In the genomic region with DNA sequence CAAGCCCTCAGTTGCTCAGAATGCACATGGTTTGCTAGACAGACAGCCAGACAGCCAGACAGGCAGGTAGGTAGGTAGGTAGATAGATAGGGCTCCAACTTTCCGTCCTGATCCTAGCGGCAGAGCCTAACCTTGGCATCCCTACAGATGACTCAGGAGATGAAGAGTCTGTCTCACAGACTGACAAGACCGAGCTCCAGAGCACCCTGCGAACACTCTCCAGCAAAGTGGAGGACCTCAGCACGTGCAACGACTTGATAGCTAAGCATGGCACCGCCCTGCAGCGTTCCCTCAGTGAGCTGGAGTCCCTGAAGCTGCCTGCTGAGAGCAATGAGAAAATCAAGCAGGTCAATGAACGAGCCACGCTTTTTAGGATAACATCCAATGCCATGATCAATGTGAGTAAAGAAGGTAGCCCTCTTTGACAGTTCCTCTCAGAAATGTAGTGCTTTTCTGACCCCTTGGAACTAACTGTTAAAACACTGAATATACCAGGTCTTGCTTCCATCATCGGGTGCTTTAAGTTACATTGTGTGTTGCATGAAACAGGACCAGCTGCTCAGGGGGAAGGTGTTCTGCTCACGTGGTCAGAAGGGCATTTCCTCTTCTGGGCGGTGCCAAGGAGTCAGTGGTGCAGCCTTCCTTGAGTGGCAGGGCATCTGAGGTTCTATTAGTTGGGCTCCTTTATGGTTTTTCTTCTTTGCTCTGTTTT, we compare ENCODE assay signal across 12 mouse cellular contexts. TPM values are rescaled to one million over a fixed set of nuclear protein-coding genes. Genes with fewer than 3 reads are reported as not detected.
DNase-seq lines count a peak whose midpoint lies in the region; ATAC-seq and TF ChIP-seq lines count a peak whose summit lies in the region.
"Had no signal": no experiment of that assay in that cellular context is flagged by ENCODE, and none has a peak within 500 bp of the region (broad histone marks: within the 10 kb centered on the region; RNA-seq: fewer than 3 reads in every experiment).

No protein-coding gene starts in this region.

- H3K9me3 ChIP-seq in erythroblast, embryonic 14.5 days (ENCODE audit: control insufficient read depth, low read length): no peaks in the 10 kb centered on the region
- H3K9me3 ChIP-seq in limb, embryonic 10.5 days (replicated peaks): no peaks in the 10 kb centered on the region
- H3K9me3 ChIP-seq: forebrain, embryonic 12.5 days had no signal

- intact Hi-C loops in gastrocnemius, adult 2 months (cut with DNase I): no loop called here

- peak; percentile 47 for ATAC-seq in megakaryocyte progenitor cell, adult 5-6 weeks (replicated peaks; ENCODE audit: poor library complexity)
- ATAC-seq in monocyte, adult 5-6 weeks (replicated peaks; ENCODE audit: insufficient number of reproducible peaks, low FRiP score, low TSS enrichment, poor library complexity, severe bottlenecking): no peak

- peak overlapping the region; percentile 70 for H3K27ac ChIP-seq in gastrocnemius, adult 2 months
- H3K27ac ChIP-seq in limb, embryonic 10.5 days: no peak overlapping the region
- H3K27ac ChIP-seq: forebrain, embryonic 12.5 days had no signal

- H3K4me3 ChIP-seq in gastrocnemius, adult 2 months: no peak overlapping the region
- H3K4me3 ChIP-seq in erythroblast, embryonic 14.5 days (replicated peaks): peak overlapping the region; percentile 0
- H3K4me3 ChIP-seq in limb, embryonic 10.5 days: no peak overlapping the region
- H3K4me3 ChIP-seq: forebrain, embryonic 12.5 days had no signal

- TF ChIP-seq CTCF in gastrocnemius, adult 2 months (IDR thresholded peaks at IDR 0.05): no peak

- H3K4me1 ChIP-seq in erythroblast, embryonic 14.5 days (ENCODE audit: control insufficient read depth): peaks cover 58% of the 10 kb centered on the region
- no peaks in the 10 kb centered on the region for H3K4me1 ChIP-seq in limb, embryonic 10.5 days

- WGBS in limb, embryonic 10.5 days: 91% methylated on average over 13 of the region's 13 CpGs

- no peak for DNase-seq in gastrocnemius, adult 2 months
- DNase-seq in gastrocnemius, postnatal 25 days: no peak
- peak; percentile 19 to 32 for DNase-seq in B cell, adult 2 months
- DNase-seq in kidney, postnatal 36 days: no peak
- DNase-seq in limb, embryonic 10.5 days (ENCODE audit: low spot score): no peak
- DNase-seq: cerebellum, adult 11-12 months; gastrocnemius, postnatal 10 days; thymus, adult 2 months had no signal

- no peaks in the 10 kb centered on the region for H3K27me3 ChIP-seq in erythroblast, embryonic 14.5 days (ENCODE audit: control insufficient read depth)
- H3K27me3 ChIP-seq in limb, embryonic 10.5 days (ENCODE audit: low read depth, poor library complexity, severe bottlenecking): no peaks in the 10 kb centered on the region
- H3K27me3 ChIP-seq: forebrain, embryonic 12.5 days had no signal

- H3K36me3 ChIP-seq in erythroblast, embryonic 14.5 days (ENCODE audit: control insufficient read depth): peaks cover 99% of the 10 kb centered on the region
- peaks cover 93% of the 10 kb centered on the region for H3K36me3 ChIP-seq in limb, embryonic 10.5 days

RNA-seq across cellular contexts. Expression of a gene that starts 7.9 kb away (rescaled TPM):
- total RNA-seq in gastrocnemius, adult 2 months (2021): 10 to 100 TPM; 54.3 to 62.9 TPM
- 10 to 100 TPM; 56.9 to 63.4 TPM for total RNA-seq in gastrocnemius, postnatal 25 days (2021)
- 0.53 and 0.59 TPM in 2 replicates for polyA plus RNA-seq in erythroblast, embryonic 14.5 days (2012)
- 35.3 and 40.5 TPM in 2 replicates for total RNA-seq in megakaryocyte progenitor cell, adult 5-6 weeks (2015)
- 42.1 and 50.8 TPM in 2 replicates for total RNA-seq in megakaryocyte progenitor cell, adult 5-6 weeks (2017)
- 22.1 to 45.4 TPM (median 25.4 TPM) in 3 replicates for total RNA-seq in monocyte, adult 5-6 weeks (2017)
- 3.3 and 3.4 TPM in 2 replicates for polyA plus RNA-seq in limb, embryonic 10.5 days (2016; fragmentation: Nextera tagmentation; extraction: Ambion mirVana)

Comparison
In these comparisons a context has a peak if more than half of its experiments do, and no peak if none do; other contexts are left out.
1. DNase-seq: peak in B cell, adult 2 months (2 of 2); none in gastrocnemius, adult 2 months (single experiment), gastrocnemius, postnatal 25 days (single experiment), kidney, postnatal 36 days (0 of 2) and limb, embryonic 10.5 days (single experiment).